Mouse (Mus musculus): ENCODE measurements at regions not wholly inside any gene's neighbourhood (a gene's known extent, or its start where the extent isn't known, plus 50 kb on each side); places are given as distances from the start of the nearest gene placed in this dataset.

DNA sequence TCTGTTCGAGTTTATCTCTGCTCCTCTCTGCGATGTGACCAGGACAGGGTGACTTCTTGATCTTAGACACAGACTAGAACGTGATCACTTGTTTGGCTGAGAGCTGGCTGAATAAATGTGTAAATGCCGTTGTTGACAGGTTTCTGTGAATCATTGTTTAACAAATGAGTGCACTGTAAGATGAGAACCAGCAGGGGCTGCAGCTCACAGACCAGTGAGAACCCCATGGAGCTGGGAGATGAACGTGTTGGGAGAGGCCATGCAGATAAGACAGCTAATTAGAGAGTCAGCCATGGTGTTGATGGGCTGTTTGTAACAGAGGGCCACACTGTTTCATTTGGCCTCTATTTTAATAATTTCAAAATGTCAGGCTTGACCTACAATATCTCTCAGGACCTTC is 171.1 kb upstream of the Tas2r119 start:
- H3K36me3 ChIP-seq (ENCODE audit: control insufficient read depth, insufficient read depth, low read length), result no peaks in the 10 kb centered on the region
- no peaks in the 10 kb centered on the region for H3K79me2 ChIP-seq (ENCODE audit: control insufficient read depth, insufficient read depth, low read length)
- TF ChIP-seq POLR2A (IDR thresholded peaks at IDR 0.05; ENCODE audit: extremely low read depth, insufficient read depth, low read length), result no peak
- TF ChIP-seq CTCF (IDR thresholded peaks at IDR 0.05; ENCODE audit: low read depth, low read length), result no peak
- H3K4me3 ChIP-seq (ENCODE audit: insufficient read depth, low read depth, low read length), result no peak overlapping the region
- no peak overlapping the region for H3K27ac ChIP-seq (replicated peaks; ENCODE audit: insufficient read depth, low read depth, low read length)
- H3K4me1 ChIP-seq (ENCODE audit: control insufficient read depth, insufficient read depth, low read length), result no peaks in the 10 kb centered on the region
- no peak for DNase-seq (ENCODE audit: extremely low read depth, low read depth, low spot score)
- 30% methylated on average over 5 of the region's 5 CpGs for WGBS
- H3K27me3 ChIP-seq (ENCODE audit: control insufficient read depth, insufficient read depth, low read length), result no peaks in the 10 kb centered on the region; the same call in 1 of the 2 replicates
- H3K9ac ChIP-seq (ENCODE audit: low read depth, low read length), result no peak overlapping the region

DNA sequence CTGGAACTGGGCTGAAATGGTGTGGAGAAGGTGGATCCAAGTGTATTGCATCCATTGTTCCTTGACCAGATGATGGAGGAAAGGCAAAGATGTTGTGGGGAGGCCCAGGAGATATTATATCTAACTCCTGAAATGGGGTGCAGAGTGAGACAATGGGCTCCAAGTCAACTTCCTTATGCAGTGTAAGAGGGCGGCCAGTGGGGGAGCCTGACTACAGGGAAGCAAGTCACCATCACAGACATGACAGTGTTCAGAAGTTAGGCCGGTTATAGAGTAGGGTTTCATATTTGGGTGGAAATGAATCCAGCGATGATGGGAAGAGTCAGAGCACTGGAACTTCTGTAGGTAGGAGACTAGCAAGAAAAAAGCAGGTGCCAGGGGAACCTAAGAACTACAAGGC is 167.3 kb upstream of the Tas2r119 start:
- Histone ChIP-seq H3K27ac (replicated peaks; ENCODE audit: insufficient read depth, low read depth, low read length) (no peak overlapping the region), H3K36me3 (ENCODE audit: control insufficient read depth, insufficient read depth, low read length) (no peaks in the 10 kb centered on the region), H3K27me3 (ENCODE audit: control insufficient read depth, insufficient read depth, low read length) (no peaks in the 10 kb centered on the region; the same call in 1 of the 2 replicates), H3K9ac (ENCODE audit: low read depth, low read length) (no peak overlapping the region), H3K4me1 (ENCODE audit: control insufficient read depth, insufficient read depth, low read length) (no peaks in the 10 kb centered on the region), H3K4me3 (ENCODE audit: insufficient read depth, low read depth, low read length) (no peak overlapping the region), H3K79me2 (ENCODE audit: control insufficient read depth, insufficient read depth, low read length) (no peaks in the 10 kb centered on the region)
- TF ChIP-seq CTCF (IDR thresholded peaks at IDR 0.05; ENCODE audit: low read depth, low read length), result no peak
- no peak for TF ChIP-seq POLR2A (IDR thresholded peaks at IDR 0.05; ENCODE audit: extremely low read depth, insufficient read depth, low read length)
- WGBS, result 84% methylated on average over 3 of the region's 3 CpGs
- DNase-seq (ENCODE audit: extremely low read depth, low read depth, low spot score), result no peak

DNA sequence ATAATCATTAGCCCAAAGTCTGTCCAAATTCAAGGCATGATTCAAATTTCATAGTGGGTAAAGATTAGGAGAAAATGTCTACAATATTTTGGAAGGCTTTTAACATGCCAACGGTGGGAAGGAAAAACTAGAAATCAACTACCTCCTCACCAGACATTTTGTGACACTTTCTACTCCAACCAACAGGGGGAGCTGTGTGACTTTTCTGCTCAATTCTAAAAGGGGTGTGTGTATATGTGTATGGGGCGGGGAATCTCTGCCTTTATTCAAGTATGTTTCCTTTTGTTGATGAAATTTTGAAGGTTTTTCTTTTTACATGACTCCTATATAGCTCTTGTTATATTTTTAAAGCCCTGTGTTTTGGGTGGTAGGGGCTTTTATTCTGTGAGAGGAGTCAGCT is 165.0 kb upstream of the Tas2r119 start:
- Histone ChIP-seq H3K27me3 (ENCODE audit: control insufficient read depth, insufficient read depth, low read length) (no peaks in the 10 kb centered on the region), H3K79me2 (ENCODE audit: control insufficient read depth, insufficient read depth, low read length) (no peaks in the 10 kb centered on the region), H3K27ac (replicated peaks; ENCODE audit: insufficient read depth, low read depth, low read length) (no peak overlapping the region), H3K4me3 (ENCODE audit: insufficient read depth, low read depth, low read length) (no peak overlapping the region), H3K9ac (ENCODE audit: low read depth, low read length) (no peak overlapping the region), H3K36me3 (ENCODE audit: control insufficient read depth, insufficient read depth, low read length) (no peaks in the 10 kb centered on the region), H3K4me1 (ENCODE audit: control insufficient read depth, insufficient read depth, low read length) (no peaks in the 10 kb centered on the region)
- TF ChIP-seq CTCF (IDR thresholded peaks at IDR 0.05; ENCODE audit: low read depth, low read length), result peak; percentile 29; the same call in 1 of the 2 replicates
- TF ChIP-seq POLR2A (IDR thresholded peaks at IDR 0.05; ENCODE audit: extremely low read depth, insufficient read depth, low read length), result no peak
- 28% methylated on average over 2 of the region's 2 CpGs for WGBS
- DNase-seq (ENCODE audit: extremely low read depth, low read depth, low spot score), result peak; percentile 5

DNA sequence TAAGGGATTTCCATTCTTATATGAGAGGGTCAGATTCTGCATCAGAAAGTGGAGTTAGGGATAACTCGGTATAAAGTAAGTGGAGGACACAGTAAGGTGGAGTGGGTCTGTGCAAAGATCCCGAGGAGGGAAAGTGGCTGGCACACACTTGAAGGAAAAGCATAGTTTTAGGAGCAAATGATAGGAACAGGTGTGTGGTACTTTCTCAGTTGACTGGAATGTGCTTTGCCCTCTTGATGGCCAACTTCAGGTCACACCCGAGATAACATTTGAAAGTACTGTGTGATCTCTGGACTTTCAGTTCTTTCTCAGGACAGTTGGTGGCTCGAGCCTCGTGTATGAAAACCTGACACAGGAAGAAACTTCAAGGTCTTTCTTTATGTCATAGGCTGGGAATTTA is 164.3 kb upstream of the Tas2r119 start:
- no peaks in the 10 kb centered on the region for H3K27me3 ChIP-seq (ENCODE audit: control insufficient read depth, insufficient read depth, low read length)
- no peak overlapping the region for H3K4me3 ChIP-seq (ENCODE audit: insufficient read depth, low read depth, low read length)
- H3K27ac ChIP-seq (replicated peaks; ENCODE audit: insufficient read depth, low read depth, low read length), result no peak overlapping the region
- TF ChIP-seq POLR2A (IDR thresholded peaks at IDR 0.05; ENCODE audit: extremely low read depth, insufficient read depth, low read length) (no peak), CTCF (IDR thresholded peaks at IDR 0.05; ENCODE audit: low read depth, low read length) (no peak)
- WGBS, result 56% methylated on average over 5 of the region's 5 CpGs
- H3K4me1 ChIP-seq (ENCODE audit: control insufficient read depth, insufficient read depth, low read length), result no peaks in the 10 kb centered on the region
- no peak for DNase-seq (ENCODE audit: extremely low read depth, low read depth, low spot score)
- no peak overlapping the region for H3K9ac ChIP-seq (ENCODE audit: low read depth, low read length)
- no peaks in the 10 kb centered on the region for H3K79me2 ChIP-seq (ENCODE audit: control insufficient read depth, insufficient read depth, low read length)
- no peaks in the 10 kb centered on the region for H3K36me3 ChIP-seq (ENCODE audit: control insufficient read depth, insufficient read depth, low read length)

DNA sequence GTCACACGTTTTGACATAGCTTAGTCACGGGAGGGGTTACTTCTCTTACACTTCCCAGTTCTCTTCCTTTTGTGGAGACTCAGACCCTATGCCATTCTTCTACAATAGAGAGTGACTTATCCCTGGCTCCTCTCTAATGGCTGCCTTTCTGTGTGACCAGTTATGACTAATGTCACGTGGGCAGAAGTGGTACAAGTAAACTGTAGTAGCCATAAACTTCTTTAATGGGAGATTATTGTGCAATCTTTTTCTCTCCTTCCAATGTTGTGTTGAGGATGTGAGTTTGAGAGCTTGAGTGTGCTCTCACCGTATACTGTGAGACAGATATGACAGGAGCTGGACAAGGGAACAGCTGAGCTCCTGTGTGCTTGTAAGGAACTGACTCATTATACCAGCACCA is 161.9 kb upstream of the Tas2r119 start:
- H3K36me3 ChIP-seq (ENCODE audit: control insufficient read depth, insufficient read depth, low read length), result no peaks in the 10 kb centered on the region
- no peak for TF ChIP-seq POLR2A (IDR thresholded peaks at IDR 0.05; ENCODE audit: extremely low read depth, insufficient read depth, low read length)

DNA sequence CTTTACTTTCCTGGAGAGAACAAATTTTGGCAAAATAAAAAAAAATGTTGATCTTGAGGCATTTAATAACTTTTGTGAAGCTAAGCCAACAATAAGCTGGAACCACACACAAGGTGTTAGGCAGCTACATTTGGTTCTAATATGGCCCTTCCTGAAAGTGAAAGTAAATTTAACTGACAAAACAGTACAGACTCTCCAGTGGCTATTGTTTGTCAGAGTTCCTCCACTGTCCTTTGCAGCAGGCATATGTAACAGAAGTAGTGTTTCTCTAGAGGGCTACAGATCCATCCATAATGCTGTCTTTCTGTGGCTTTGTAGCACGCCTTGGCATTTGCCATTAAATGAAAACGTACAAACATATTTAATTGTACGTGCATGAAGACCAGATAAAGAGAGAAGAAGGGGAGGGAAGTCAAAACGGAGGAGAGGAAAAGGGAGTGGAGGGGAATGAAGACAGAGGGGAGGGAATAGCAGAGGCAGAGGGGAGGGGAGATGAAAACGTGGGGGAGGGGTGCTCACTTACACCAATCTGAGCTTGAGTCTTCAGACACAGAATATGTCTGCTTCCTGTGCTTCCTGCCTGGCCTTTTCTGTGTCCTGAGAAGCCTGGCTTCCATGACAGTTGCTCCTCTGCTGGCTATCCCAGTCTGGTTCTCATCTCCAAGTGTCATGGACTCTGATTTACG is 156.6 kb upstream of the Tas2r119 start:
- 70% methylated on average over 6 of the region's 6 CpGs for WGBS
- no peak for TF ChIP-seq POLR2A (IDR thresholded peaks at IDR 0.05; ENCODE audit: extremely low read depth, insufficient read depth, low read length)
- TF ChIP-seq CTCF (IDR thresholded peaks at IDR 0.05; ENCODE audit: low read depth, low read length), result no peak
- peak overlapping the region; percentile 27; the same call in 1 of the 2 replicates for H3K4me3 ChIP-seq (ENCODE audit: insufficient read depth, low read depth, low read length)

More for the DNA sequence above, 161.9 kb upstream of the Tas2r119 start:
- no peaks in the 10 kb centered on the region for H3K4me1 ChIP-seq (ENCODE audit: control insufficient read depth, insufficient read depth, low read length)
- no peak overlapping the region for H3K27ac ChIP-seq (replicated peaks; ENCODE audit: insufficient read depth, low read depth, low read length)
- no peak overlapping the region for H3K9ac ChIP-seq (ENCODE audit: low read depth, low read length)
- DNase-seq (ENCODE audit: extremely low read depth, low read depth, low spot score), result no peak
- no peaks in the 10 kb centered on the region for H3K27me3 ChIP-seq (ENCODE audit: control insufficient read depth, insufficient read depth, low read length)
- 74% methylated on average over 4 of the region's 4 CpGs for WGBS
- H3K79me2 ChIP-seq (ENCODE audit: control insufficient read depth, insufficient read depth, low read length), result no peaks in the 10 kb centered on the region
- H3K4me3 ChIP-seq (ENCODE audit: insufficient read depth, low read depth, low read length), result no peak overlapping the region

More for the DNA sequence above, 156.6 kb upstream of the Tas2r119 start:
- no peak for DNase-seq (ENCODE audit: extremely low read depth, low read depth, low spot score)
- H3K27me3 ChIP-seq (ENCODE audit: control insufficient read depth, insufficient read depth, low read length), result no peaks in the 10 kb centered on the region
- no peak overlapping the region for H3K9ac ChIP-seq (ENCODE audit: low read depth, low read length)
- no peaks in the 10 kb centered on the region for H3K36me3 ChIP-seq (ENCODE audit: control insufficient read depth, insufficient read depth, low read length)
- H3K27ac ChIP-seq (replicated peaks; ENCODE audit: insufficient read depth, low read depth, low read length), result no peak overlapping the region
- H3K79me2 ChIP-seq (ENCODE audit: control insufficient read depth, insufficient read depth, low read length), result no peaks in the 10 kb centered on the region
- 0 out of 2 replicates have a peak, but pooled peaks cover 3% of the 10 kb centered on the region for H3K4me1 ChIP-seq (ENCODE audit: control insufficient read depth, insufficient read depth, low read length)

Measured in liver, adult 2 months (tissue).